Mouse (Mus musculus): ENCODE results near the gene Agbl1.

- no peak for TF ChIP-seq CTCF (IDR thresholded peaks at IDR 0.05; ENCODE audit: control insufficient read depth, insufficient read depth, insufficient read length)
- TF ChIP-seq CEBPB (IDR thresholded peaks at IDR 0.05; ENCODE audit: low read depth): no peak
- no peak for TF ChIP-seq MAX (IDR thresholded peaks at IDR 0.05)
- TF ChIP-seq MYOD1 (IDR thresholded peaks at IDR 0.05; ENCODE audit: control insufficient read depth, insufficient read length, low read depth): no peak
Measured at GRCm38 (mm10) chr7:76597812-76598211, 368.1 kb downstream of the Agbl1 start.

Data from C2C12 (cell line).